Mouse (Mus musculus) ES-E14 (cell line): ENCODE data around the gene Pstpip1. TPM values are rescaled to one million over a fixed set of nuclear protein-coding genes. Genes with fewer than 3 reads are reported as not detected.
A peak's percentile ranks its signal among the peaks of the same experiment; 100 is the strongest.

Source experiments
- DNase-seq: peaks from one replicate; pipeline ENCODE4 v3.0.0-alpha.2; 2013; ENCODE audit warnings: low read depth, low spot score
- H3K27ac ChIP-seq: 2 replicates; pipeline ENCODE4 v1.5.1; 2012; ENCODE audit warnings: low read depth, mild to moderate bottlenecking, low read length, moderate library complexity, mixed read lengths; ENCODE audit not compliant: poor library complexity, insufficient read depth, severe bottlenecking
- H3K36me3 ChIP-seq: 2 replicates; pipeline ENCODE4 v1.6.1; 2012; ENCODE audit warnings: mild to moderate bottlenecking, low read length, moderate library complexity, mixed read lengths; ENCODE audit not compliant: control insufficient read depth, poor library complexity, insufficient read depth, severe bottlenecking
- H3K4me1 ChIP-seq, 2 experiments: fragments of 150-350 bp in 1 of 2; sonication (generic) in 1 of 2; 2 replicates each; pipeline ENCODE4 v1.6.1; 2012; ENCODE audit warnings: low read length in 2 of 2, mild to moderate bottlenecking in 1 of 2, mixed read lengths in 1 of 2; ENCODE audit not compliant: control insufficient read depth in 2 of 2, insufficient read depth in 2 of 2, poor library complexity in 1 of 2
- H3K4me3 ChIP-seq, 2 experiments: fragments of 150-350 bp in 1 of 2; sonication (generic) in 1 of 2; 2 replicates each; pipeline ENCODE4 v1.5.1; 2012; ENCODE audit warnings: low read length in 2 of 2, low read depth in 1 of 2, mild to moderate bottlenecking in 1 of 2, mixed read lengths in 1 of 2; ENCODE audit not compliant: insufficient read depth in 1 of 2, poor library complexity in 1 of 2, severe bottlenecking in 1 of 2
- H3K9ac ChIP-seq: 2 replicates; pipeline ENCODE4 v1.6.1; 2012; ENCODE audit warnings: low read depth, mild to moderate bottlenecking, low read length, mixed read lengths; ENCODE audit not compliant: poor library complexity, insufficient read depth, severe bottlenecking
- H3K9me3 ChIP-seq: fragments of 150-350 bp; sonication (generic); 2 replicates; pipeline ENCODE4 v1.6.1; 2012; ENCODE audit warnings: low read depth, mild to moderate bottlenecking, low read length; ENCODE audit not compliant: control insufficient read depth, insufficient read depth
- CHD2 ChIP-seq: IDR thresholded peaks from 2 replicates; pipeline ENCODE4 v1.6.1; 2014; ENCODE audit warnings: mild to moderate bottlenecking, low read depth, low read length, inconsistent platforms
- HCFC1 ChIP-seq: IDR thresholded peaks from 2 replicates; pipeline ENCODE4 v1.6.1; 2012; ENCODE audit warnings: low read length, inconsistent platforms, borderline replicate concordance; ENCODE audit not compliant: insufficient read depth
- MAFK ChIP-seq: IDR thresholded peaks from 2 replicates; pipeline ENCODE4 v1.6.1; 2014; ENCODE audit warnings: mild to moderate bottlenecking, low read depth, low read length, inconsistent platforms; ENCODE audit not compliant: insufficient read depth
- ZC3H11A ChIP-seq: IDR thresholded peaks from 2 replicates; pipeline ENCODE4 v1.6.1; 2012; ENCODE audit warnings: low read depth, mild to moderate bottlenecking, inconsistent platforms, low read length, borderline replicate concordance
- ZNF384 ChIP-seq: IDR thresholded peaks from 2 replicates; pipeline ENCODE4 v1.6.1; 2012; ENCODE audit warnings: low read depth, low read length, inconsistent platforms
- in situ Hi-C, 2 experiments: fragments of 600-800 bp; cut with MboI; formaldehyde crosslinking; loops; one replicate each; pipeline ENCODE4 v1.15.1; 2025; ENCODE audit warnings: low sequenced_read_pairs in 2 of 2, inconsistent platforms in 1 of 2; ENCODE audit not compliant: unreplicated experiment in 2 of 2
- total RNA-seq: library from RNA; depleted of rRNA; stranded (reverse); fragments of 300-350 nt; gene quantifications from 2 replicates; pipeline ENCODE4 v1.2.3, GENCODE M21; 2012

Pstpip1 gene
- total RNA-seq, 1 experiment = 10.4 TPM

DNA sequence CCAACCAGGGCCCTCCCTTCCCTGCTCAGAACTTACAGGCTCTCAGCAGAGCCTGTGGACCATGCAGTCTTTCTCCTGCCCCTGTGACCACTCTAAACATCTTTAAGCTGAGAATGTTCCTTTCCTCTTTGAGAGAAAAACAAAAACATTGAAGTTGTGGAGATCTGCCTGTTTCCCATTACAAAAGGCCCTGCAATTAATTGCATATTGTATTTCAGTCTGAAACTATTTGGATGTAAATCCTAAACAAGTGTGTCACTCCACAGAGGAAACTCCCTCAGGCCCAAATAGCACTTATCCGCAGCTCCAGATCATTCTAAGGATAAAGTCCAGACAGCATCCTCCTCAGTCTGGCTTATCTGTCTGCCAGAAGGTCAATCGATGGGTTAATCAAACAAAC, 16.9 kb upstream of the Pstpip1 start:
- H3K9me3 ChIP-seq = no peaks in the 10 kb centered on the region
- no peak overlapping the region for H3K4me3 ChIP-seq
- no peak overlapping the region for H3K9ac ChIP-seq
- in situ Hi-C loops = no loop called here
- no peaks in the 10 kb centered on the region for H3K36me3 ChIP-seq
- DNase-seq = peak; percentile 19
- peak overlapping the region; percentile 17; the same call in 1 of the 2 replicates for H3K27ac ChIP-seq
- H3K4me1 ChIP-seq = peaks cover 14 to 20% of the 10 kb centered on the region in 2 experiments
- TF ChIP-seq HCFC1 = no peak
- no peak for TF ChIP-seq MAFK
- TF ChIP-seq CHD2 = no peak
- no peak for TF ChIP-seq ZNF384
- no peak for TF ChIP-seq ZC3H11A

DNA sequence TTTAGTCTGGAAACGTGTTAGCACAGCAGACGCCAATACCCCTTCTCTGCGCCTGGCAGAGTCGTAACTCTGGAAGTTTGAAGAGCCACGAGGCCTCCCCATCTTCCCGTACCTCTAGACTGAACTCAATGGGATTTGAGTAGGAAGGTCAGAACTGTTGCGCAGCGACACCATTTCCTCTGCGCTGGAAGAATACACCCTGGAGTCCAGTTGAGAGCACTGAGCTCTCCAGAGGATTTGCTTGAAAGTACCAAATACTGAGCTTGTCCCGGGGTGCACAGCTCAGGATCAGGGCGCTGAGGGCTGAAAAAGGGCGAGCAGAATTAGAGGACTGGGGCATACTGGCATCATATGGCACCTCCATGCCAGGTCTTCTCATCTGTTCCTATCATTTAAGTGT, 14.9 kb upstream of the Pstpip1 start:
- no peaks in the 10 kb centered on the region for H3K36me3 ChIP-seq
- peak; percentile 59 for DNase-seq
- no peak for TF ChIP-seq ZNF384
- no peak for TF ChIP-seq CHD2
- no peak for TF ChIP-seq MAFK
- TF ChIP-seq ZC3H11A = no peak
- TF ChIP-seq HCFC1 = no peak
- H3K4me3 ChIP-seq = peak overlapping the region; percentile 31 to 81
- in situ Hi-C loops = no loop called here
- H3K4me1 ChIP-seq = peaks cover 14 to 20% of the 10 kb centered on the region in 2 experiments
- peak overlapping the region; percentile 84 for H3K9ac ChIP-seq
- H3K27ac ChIP-seq = peak overlapping the region; percentile 94
- H3K9me3 ChIP-seq = no peaks in the 10 kb centered on the region

DNA sequence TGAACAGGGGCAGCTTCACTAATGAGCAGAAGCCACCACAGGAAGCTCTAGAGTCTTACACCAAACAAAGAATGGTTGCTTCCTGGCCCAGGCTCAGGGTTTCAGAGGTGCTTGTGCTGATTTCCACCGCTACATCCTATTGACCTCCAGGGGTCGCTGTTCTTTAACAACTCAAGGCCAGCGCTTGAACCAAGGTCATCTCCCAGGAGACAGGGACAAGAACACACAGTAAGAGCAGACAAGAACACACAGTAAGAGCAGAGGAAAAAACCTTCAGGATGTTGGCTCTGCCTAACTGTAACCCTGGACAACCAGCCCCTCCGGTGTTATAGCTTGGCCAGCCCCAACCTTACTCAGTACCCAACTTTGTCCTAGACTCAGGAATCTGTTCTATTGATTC, 14.5 kb upstream of the Pstpip1 start:
- in situ Hi-C loops = no loop called here
- H3K4me3 ChIP-seq = peak overlapping the region; percentile 31 to 81
- H3K36me3 ChIP-seq = no peaks in the 10 kb centered on the region
- H3K4me1 ChIP-seq = peaks cover 13 to 18% of the 10 kb centered on the region in 2 experiments
- peak overlapping the region; percentile 94 for H3K27ac ChIP-seq
- TF ChIP-seq ZNF384 = no peak
- H3K9me3 ChIP-seq = no peaks in the 10 kb centered on the region
- peak overlapping the region; percentile 84 for H3K9ac ChIP-seq
- peak; percentile 98 for DNase-seq

DNA sequence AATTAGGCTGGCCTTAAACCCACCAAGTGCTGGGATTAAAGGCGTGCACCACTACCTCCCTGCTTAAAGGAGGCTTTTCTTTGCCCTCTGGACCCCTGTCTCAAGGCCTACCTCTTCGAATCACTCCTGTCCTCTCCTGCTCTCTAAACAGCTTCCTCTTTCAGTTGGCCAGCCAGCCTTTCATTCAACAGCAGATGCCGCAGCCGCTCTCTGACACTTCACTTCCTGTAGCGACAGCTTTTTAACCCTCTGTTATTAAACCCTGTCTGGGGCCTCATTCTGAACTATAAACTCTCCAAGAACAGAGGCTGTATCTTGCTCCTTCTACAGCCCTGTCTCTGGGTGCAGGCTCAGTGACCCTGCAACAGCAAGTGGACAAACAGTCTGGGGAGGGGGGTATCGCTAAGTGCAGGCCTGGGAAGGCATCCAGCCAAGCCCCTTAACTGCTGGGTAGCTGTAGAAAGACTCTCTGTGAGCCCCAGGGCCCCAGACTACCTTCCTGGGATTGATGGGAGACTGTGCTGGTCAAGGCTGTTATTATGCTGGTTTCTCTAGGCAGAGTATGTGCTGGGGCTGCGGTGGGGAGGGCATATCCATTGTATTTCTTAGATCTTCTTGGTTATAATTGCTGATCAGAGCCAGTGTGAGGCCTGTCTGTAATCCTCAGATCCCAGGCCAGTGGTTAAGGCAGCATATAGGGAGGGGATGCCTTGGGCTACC, 13.7 kb upstream of the Pstpip1 start:
- Histone ChIP-seq H3K36me3 (no peaks in the 10 kb centered on the region), H3K9me3 (no peaks in the 10 kb centered on the region), H3K4me3 (no peak overlapping the region), H3K9ac (peak overlapping the region; percentile 26; the same call in 1 of the 2 replicates), H3K4me1 (peaks cover 13 to 18% of the 10 kb centered on the region in 2 experiments), H3K27ac (peak overlapping the region; percentile 71)
- TF ChIP-seq MAFK (no peak), ZNF384 (no peak), ZC3H11A (no peak), CHD2 (no peak), HCFC1 (no peak)
- DNase-seq = no peak
- in situ Hi-C loops = no loop called here

DNA sequence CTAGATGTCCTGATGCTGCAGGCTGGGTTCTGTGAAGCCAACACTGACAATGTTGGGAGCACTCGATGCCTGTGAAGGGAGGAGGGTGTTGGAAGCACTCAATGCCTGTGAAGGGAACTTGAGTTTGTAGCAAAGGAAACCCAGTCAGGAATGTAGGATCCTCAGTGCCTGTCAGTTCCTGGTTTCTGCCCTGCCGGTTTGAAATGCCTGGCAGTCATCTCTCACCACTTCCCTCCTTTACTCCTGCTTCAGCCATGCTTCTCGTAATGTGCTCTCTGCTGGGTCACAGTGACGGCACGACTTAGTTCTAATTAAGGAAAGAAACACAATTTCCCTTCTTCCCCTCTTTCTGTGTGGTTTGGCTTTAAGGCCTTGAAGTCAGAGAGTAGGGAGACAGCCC, 10.2 kb upstream of the Pstpip1 start:
- H3K36me3 ChIP-seq = no peaks in the 10 kb centered on the region
- peaks cover 2 to 11% of the 10 kb centered on the region in 2 experiments; a peak in 3 of 4 replicates for H3K4me1 ChIP-seq
- no peak for DNase-seq
- no peak overlapping the region for H3K4me3 ChIP-seq
- H3K27ac ChIP-seq = no peak overlapping the region
- no peaks in the 10 kb centered on the region for H3K9me3 ChIP-seq
- H3K9ac ChIP-seq = no peak overlapping the region
- TF ChIP-seq HCFC1 (no peak), ZNF384 (no peak), CHD2 (no peak), ZC3H11A (no peak), MAFK (no peak)
- in situ Hi-C loops = no loop called here
